Mouse (Mus musculus) limb, embryonic 12.5 days (tissue): ENCODE measurements around the gene Spsb1. TPM values are rescaled to one million over a fixed set of nuclear protein-coding genes. Genes with fewer than 3 reads are reported as not detected.
A peak's percentile ranks its signal among the peaks of the same experiment; 100 is the strongest.

Source experiments
- ATAC-seq: fragments of 200-750 bp; cut with Nextera tagmentation; 2 replicates; pipeline ENCODE4 v1.8.0; 2017; ENCODE audit warnings: low read depth, moderate TSS enrichment; ENCODE audit not compliant: insufficient number of reproducible peaks, insufficient read depth, low FRiP score, low TSS enrichment
- H3K27ac ChIP-seq: fragments of 300-500 bp; sonication (generic); 2 replicates; pipeline ENCODE4 v1.5.1; 2016; ENCODE audit warnings: mild to moderate bottlenecking, moderate library complexity
- H3K27me3 ChIP-seq: fragments of 300-500 bp; sonication (generic); 2 replicates; pipeline ENCODE4 v1.6.1; 2016; ENCODE audit warnings: mild to moderate bottlenecking, moderate library complexity
- H3K36me3 ChIP-seq: fragments of 300-500 bp; sonication (generic); 2 replicates; pipeline ENCODE4 v1.6.1; 2016; ENCODE audit warnings: mild to moderate bottlenecking, moderate library complexity
- H3K4me1 ChIP-seq: fragments of 300-500 bp; sonication (generic); replicated peaks from 2 replicates; pipeline ENCODE4 v1.6.1; 2016
- H3K4me2 ChIP-seq: fragments of 300-500 bp; sonication (generic); 2 replicates; pipeline ENCODE4 v1.6.1; 2016; ENCODE audit warnings: mild to moderate bottlenecking, moderate library complexity
- H3K4me3 ChIP-seq: fragments of 300-500 bp; sonication (generic); replicated peaks from 2 replicates; pipeline ENCODE4 v1.5.1; 2016; ENCODE audit warnings: mild to moderate bottlenecking
- H3K9ac ChIP-seq: fragments of 300-500 bp; sonication (generic); replicated peaks from 2 replicates; pipeline ENCODE4 v1.6.1; 2016; ENCODE audit warnings: mild to moderate bottlenecking, moderate library complexity
- H3K9me3 ChIP-seq: fragments of 300-500 bp; sonication (generic); 2 replicates; pipeline ENCODE4 v1.6.1; 2016; ENCODE audit warnings: mild to moderate bottlenecking, moderate library complexity
- WGBS: fragments of 180-500 bp; shearing (Covaris S2); methylation state at CpG from one replicate; pipeline ENCODE4 v1.1.7; 2016; 5-methylcytosine and 5-hydroxymethylcytosine counted together
- polyA plus RNA-seq: library from polyadenylated mRNA; unstranded; fragments of >200 nt; fragmentation: Nextera tagmentation; extraction: Ambion mirVana; gene quantifications from 2 replicates; pipeline ENCODE4 v1.2.1, GENCODE M21; 2016

The Spsb1 gene
- 17.7 and 19.1 TPM in 2 replicates for polyA plus RNA-seq

GRCm38 (mm10) chr4:149954893-149955439 lies at the start of gene Spsb1:
Spsb1 (minus strand) TSS chr4:149955043.
- under 1% methylated on average over 49 of the region's 51 CpGs for WGBS
- Histone ChIP-seq H3K4me2 (peak within 1 kb of the TSS; percentile 96), H3K27ac (peak within 1 kb of the TSS; percentile 82), H3K9me3 (no peaks in the 10 kb centered on the region), H3K4me3 (peak within 1 kb of the TSS; percentile 84), H3K27me3 (peaks cover 23% of the 10 kb centered on the region), H3K36me3 (no peaks in the 10 kb centered on the region), H3K4me1 (peaks cover 28% of the 10 kb centered on the region), H3K9ac (peak within 1 kb of the TSS; percentile 89)
- ATAC-seq = peak; percentile 81

GRCm38 (mm10) chr4:150003641-150004040 lies 48.8 kb upstream of the Spsb1 start:
- Histone ChIP-seq H3K4me2 (no peak overlapping the region), H3K27me3 (no peaks in the 10 kb centered on the region), H3K36me3 (no peaks in the 10 kb centered on the region), H3K9ac (no peak overlapping the region), H3K4me3 (no peak overlapping the region), H3K9me3 (no peaks in the 10 kb centered on the region), H3K4me1 (peaks cover 50% of the 10 kb centered on the region), H3K27ac (0 out of 2 replicates have a peak overlapping the region, but pooled peaks have one; percentile 29)
- no peak for ATAC-seq
- 50% methylated on average over 4 of the region's 4 CpGs for WGBS

GRCm38 (mm10) chr4:150003021-150003580 lies 48.3 kb upstream of the Spsb1 start:
- H3K9me3 ChIP-seq = no peaks in the 10 kb centered on the region
- no peak overlapping the region for H3K4me2 ChIP-seq
- no peak overlapping the region for H3K9ac ChIP-seq
- no peak overlapping the region for H3K27ac ChIP-seq
- no peak overlapping the region for H3K4me3 ChIP-seq
- 51% methylated on average over 7 of the region's 7 CpGs for WGBS
- no peak for ATAC-seq
- H3K4me1 ChIP-seq = peaks cover 52% of the 10 kb centered on the region
- no peaks in the 10 kb centered on the region for H3K36me3 ChIP-seq
- no peaks in the 10 kb centered on the region for H3K27me3 ChIP-seq

- 75% methylated on average over 12 of the region's 12 CpGs for WGBS
- Histone ChIP-seq H3K4me1 (peaks cover 49% of the 10 kb centered on the region), H3K9me3 (no peaks in the 10 kb centered on the region), H3K27me3 (no peaks in the 10 kb centered on the region), H3K27ac (0 out of 2 replicates have a peak overlapping the region, but pooled peaks have one; percentile 3), H3K4me2 (no peak overlapping the region), H3K4me3 (no peak overlapping the region), H3K9ac (no peak overlapping the region), H3K36me3 (no peaks in the 10 kb centered on the region)
- no peak for ATAC-seq
These were observed 47.2 kb upstream of the Spsb1 start for GRCm38 (mm10) chr4:150002021-150002528.

GRCm38 (mm10) chr4:150001221-150001860 lies 46.5 kb upstream of the Spsb1 start:
- no peak overlapping the region for H3K9ac ChIP-seq
- ATAC-seq = no peak
- no peaks in the 10 kb centered on the region for H3K36me3 ChIP-seq
- H3K4me1 ChIP-seq = peaks cover 43% of the 10 kb centered on the region
- H3K4me3 ChIP-seq = no peak overlapping the region
- H3K9me3 ChIP-seq = no peaks in the 10 kb centered on the region
- no peaks in the 10 kb centered on the region for H3K27me3 ChIP-seq
- H3K27ac ChIP-seq = peak overlapping the region; percentile 64; the same call in 1 of the 2 replicates
- 51% methylated on average over 10 of the region's 10 CpGs for WGBS
- H3K4me2 ChIP-seq = no peak overlapping the region

- ATAC-seq = no peak
- Histone ChIP-seq H3K4me1 (peaks cover 41% of the 10 kb centered on the region), H3K27me3 (0 out of 2 replicates have a peak, but pooled peaks cover 3% of the 10 kb centered on the region), H3K9ac (no peak overlapping the region), H3K4me2 (no peak overlapping the region), H3K27ac (no peak overlapping the region), H3K9me3 (no peaks in the 10 kb centered on the region), H3K36me3 (no peaks in the 10 kb centered on the region), H3K4me3 (no peak overlapping the region)
- WGBS = 92% methylated on average over 15 of the region's 15 CpGs
These were observed 45.2 kb upstream of the Spsb1 start for GRCm38 (mm10) chr4:149999931-150000555.

- H3K36me3 ChIP-seq = no peaks in the 10 kb centered on the region
These were observed 44.7 kb upstream of the Spsb1 start for GRCm38 (mm10) chr4:149999510-149999900.

GRCm38 (mm10) chr4:149998786-149999509 lies 44.1 kb upstream of the Spsb1 start:
- Histone ChIP-seq H3K4me1 (peaks cover 38% of the 10 kb centered on the region), H3K27me3 (0 out of 2 replicates have a peak, but pooled peaks cover 3% of the 10 kb centered on the region), H3K27ac (no peak overlapping the region), H3K9me3 (no peaks in the 10 kb centered on the region), H3K4me2 (no peak overlapping the region), H3K4me3 (no peak overlapping the region), H3K9ac (no peak overlapping the region), H3K36me3 (no peaks in the 10 kb centered on the region)
- 83% methylated on average over 14 of the region's 14 CpGs for WGBS
- no peak for ATAC-seq

More at GRCm38 (mm10) chr4:149999510-149999900, 44.7 kb upstream of the Spsb1 start:
- Histone ChIP-seq H3K27me3 (0 out of 2 replicates have a peak, but pooled peaks cover 3% of the 10 kb centered on the region), H3K9me3 (no peaks in the 10 kb centered on the region), H3K9ac (no peak overlapping the region), H3K4me1 (peaks cover 41% of the 10 kb centered on the region), H3K4me3 (no peak overlapping the region), H3K27ac (no peak overlapping the region), H3K4me2 (no peak overlapping the region)
- WGBS = 87% methylated on average over 9 of the region's 9 CpGs
- no peak for ATAC-seq

GRCm38 (mm10) chr4:149997999-149998398 lies 43.2 kb upstream of the Spsb1 start:
- no peak overlapping the region for H3K4me2 ChIP-seq
- no peaks in the 10 kb centered on the region for H3K36me3 ChIP-seq
- WGBS = 56% methylated on average over 10 of the region's 10 CpGs
- H3K4me1 ChIP-seq = peaks cover 30% of the 10 kb centered on the region
- H3K4me3 ChIP-seq = no peak overlapping the region
- no peak for ATAC-seq
- H3K27me3 ChIP-seq = 0 out of 2 replicates have a peak, but pooled peaks cover 3% of the 10 kb centered on the region
- H3K27ac ChIP-seq = no peak overlapping the region
- no peaks in the 10 kb centered on the region for H3K9me3 ChIP-seq
- H3K9ac ChIP-seq = no peak overlapping the region

GRCm38 (mm10) chr4:149996440-149996839 lies 41.6 kb upstream of the Spsb1 start:
- Histone ChIP-seq H3K27ac (no peak overlapping the region), H3K27me3 (0 out of 2 replicates have a peak, but pooled peaks cover 3% of the 10 kb centered on the region), H3K4me1 (peaks cover 31% of the 10 kb centered on the region), H3K4me2 (no peak overlapping the region), H3K9me3 (no peaks in the 10 kb centered on the region), H3K9ac (no peak overlapping the region), H3K36me3 (no peaks in the 10 kb centered on the region), H3K4me3 (no peak overlapping the region)
- ATAC-seq = no peak
- WGBS = 84% methylated on average over 7 of the region's 7 CpGs
